Mouse (Mus musculus) limb, embryonic 14.5 days (tissue): ENCODE results near the gene Cldn9. TPM values are rescaled to one million over a fixed set of nuclear protein-coding genes. Genes with fewer than 3 reads are reported as not detected.
A peak's percentile ranks its signal among the peaks of the same experiment; 100 is the strongest.

Experiments
- ATAC-seq: fragments of 200-750 bp; cut with Nextera tagmentation; 2 replicates; pipeline ENCODE4 v1.8.0; 2017; ENCODE audit warnings: low read depth, moderate number of reproducible peaks, moderate TSS enrichment; ENCODE audit not compliant: low FRiP score
- DNase-seq: peaks from one replicate; pipeline ENCODE4 v3.0.0-alpha.2; 2015; ENCODE audit warnings: low spot score
- H3K27ac ChIP-seq: fragments of 300-500 bp; sonication (generic); replicated peaks from 2 replicates; pipeline ENCODE4 v1.5.1; 2014; ENCODE audit warnings: low read depth, mild to moderate bottlenecking, low read length, moderate library complexity, mixed read lengths
- H3K27me3 ChIP-seq: fragments of 300-500 bp; sonication (generic); 2 replicates; pipeline ENCODE4 v1.6.1; 2014; ENCODE audit warnings: low read length, mixed read lengths; ENCODE audit not compliant: control insufficient read depth, insufficient read depth
- H3K36me3 ChIP-seq: fragments of 300-500 bp; sonication (generic); 2 replicates; pipeline ENCODE4 v1.6.1; 2014; ENCODE audit warnings: mild to moderate bottlenecking, low read length, moderate library complexity, mixed read lengths; ENCODE audit not compliant: control insufficient read depth, insufficient read depth
- H3K4me1 ChIP-seq: fragments of 300-500 bp; sonication (generic); 2 replicates; pipeline ENCODE4 v1.6.1; 2014; ENCODE audit warnings: antibody characterized with exemption, low read length, mixed read lengths; ENCODE audit not compliant: control insufficient read depth, insufficient read depth
- H3K4me2 ChIP-seq: fragments of 300-500 bp; sonication (generic); replicated peaks from 2 replicates; pipeline ENCODE4 v1.6.1; 2014; ENCODE audit warnings: low read depth, mild to moderate bottlenecking, low read length, moderate library complexity; ENCODE audit not compliant: severe bottlenecking
- H3K4me3 ChIP-seq: fragments of 300-500 bp; sonication (generic); replicated peaks from 2 replicates; pipeline ENCODE4 v1.5.1; 2014; ENCODE audit warnings: low read length
- H3K9ac ChIP-seq: fragments of 300-500 bp; sonication (generic); 2 replicates; pipeline ENCODE4 v1.6.1; 2014; ENCODE audit warnings: mild to moderate bottlenecking, low read depth, low read length, moderate library complexity; ENCODE audit not compliant: severe bottlenecking
- H3K9me3 ChIP-seq: fragments of 300-500 bp; sonication (generic); 2 replicates; pipeline ENCODE4 v1.6.1; 2016; ENCODE audit warnings: low read length; ENCODE audit not compliant: control insufficient read depth
- POLR2A ChIP-seq: fragments of 200-500 bp; IDR thresholded peaks from 2 replicates; pipeline ENCODE4 v1.8.0; 2012; ENCODE audit warnings: inconsistent platforms, mild to moderate bottlenecking, moderate library complexity, borderline replicate concordance; ENCODE audit not compliant: insufficient read depth, insufficient read length; ENCODE audit errors: extremely low read depth
- WGBS: fragments of 180-500 bp; shearing (Covaris S2); extraction: QIAGEN DNeasy Blood & Tissue Kit; methylation state at CpG from one replicate; pipeline ENCODE4 v1.1.7; 2014; 5-methylcytosine and 5-hydroxymethylcytosine counted together
- polyA plus RNA-seq, 2 experiments: library from polyadenylated mRNA; depleted of rRNA in 1 of 2; stranded (reverse) in 1 of 2; unstranded in 1 of 2; fragments of >200 nt; fragmentation: Nextera tagmentation in 1 of 2; extraction: Ambion mirVana in 1 of 2; gene quantifications; 2 replicates each; pipeline versions ENCODE4 v1.2.1 to v1.2.3; 2012 to 2014

Gene Cldn9
- polyA plus RNA-seq, 2 experiments = 4.0 to 5.9 TPM

- no peak for TF ChIP-seq POLR2A
- ATAC-seq (no peak), DNase-seq (no peak)
- peaks cover 23% of the 10 kb centered on the region for H3K27me3 ChIP-seq
- no peak overlapping the region for H3K4me2 ChIP-seq
- no peak overlapping the region for H3K27ac ChIP-seq
- H3K4me1 ChIP-seq = peaks cover 7% of the 10 kb centered on the region; the same call in 1 of the 2 replicates
- WGBS = 6% methylated on average over 3 of the region's 3 CpGs
- no peak overlapping the region for H3K4me3 ChIP-seq
- H3K9ac ChIP-seq = no peak overlapping the region
- H3K36me3 ChIP-seq = no peaks in the 10 kb centered on the region
- H3K9me3 ChIP-seq = no peaks in the 10 kb centered on the region
These were observed 12.0 kb upstream of the Cldn9 start for GRCm38 (mm10) chr17:23695801-23696200.

GRCm38 (mm10) chr17:23694491-23694890 lies 10.7 kb upstream of the Cldn9 start:
- no peak overlapping the region for H3K4me2 ChIP-seq
- H3K27ac ChIP-seq = no peak overlapping the region
- H3K9ac ChIP-seq = no peak overlapping the region
- H3K27me3 ChIP-seq = peaks cover 12% of the 10 kb centered on the region
- no peaks in the 10 kb centered on the region for H3K9me3 ChIP-seq
- WGBS = 53% methylated on average over 1 of the region's 1 CpGs
- H3K4me1 ChIP-seq = peaks cover 7% of the 10 kb centered on the region; the same call in 1 of the 2 replicates
- no peak overlapping the region for H3K4me3 ChIP-seq
- DNase-seq = no peak
- no peaks in the 10 kb centered on the region for H3K36me3 ChIP-seq
- no peak for TF ChIP-seq POLR2A
- no peak for ATAC-seq

GRCm38 (mm10) chr17:23683226-23683625 lies 600 bp downstream of the Cldn9 start:
- WGBS = 17% methylated on average over 15 of the region's 15 CpGs
- DNase-seq = no peak

DNA sequence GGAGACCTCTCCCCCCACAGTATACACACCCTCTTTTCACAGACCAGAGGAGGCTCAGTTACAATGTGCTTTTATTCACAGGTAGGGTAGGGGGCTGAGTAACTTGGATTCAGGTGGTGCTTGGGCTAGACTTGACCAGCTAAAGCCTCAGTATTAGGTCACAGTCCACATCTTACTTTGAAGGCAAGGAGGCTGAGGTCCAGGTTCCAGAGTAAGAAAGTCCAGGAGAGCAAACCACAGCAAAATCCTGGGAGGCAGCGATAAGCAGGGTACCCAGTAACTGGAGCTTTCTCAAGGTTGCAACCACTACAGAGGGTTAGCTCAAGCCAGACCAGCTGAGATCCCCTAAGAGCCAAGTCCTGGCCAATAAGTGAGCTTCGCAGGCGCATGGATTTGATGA lies 1.3 kb downstream of the Cldn9 start:
- TF ChIP-seq POLR2A = no peak
- H3K27ac ChIP-seq = no peak overlapping the region
- H3K9ac ChIP-seq = no peak overlapping the region
- H3K4me3 ChIP-seq = no peak overlapping the region; the same call in 1 of the 2 replicates
- ATAC-seq (no peak), DNase-seq (no peak)
- WGBS = 62% methylated on average over 3 of the region's 3 CpGs
- no peaks in the 10 kb centered on the region for H3K9me3 ChIP-seq
- H3K27me3 ChIP-seq = peaks cover 44% of the 10 kb centered on the region
- peak overlapping the region; percentile 34 for H3K4me2 ChIP-seq
- no peaks in the 10 kb centered on the region for H3K36me3 ChIP-seq
- H3K4me1 ChIP-seq = peaks cover 31% of the 10 kb centered on the region

More at GRCm38 (mm10) chr17:23683226-23683625, 600 bp downstream of the Cldn9 start:
- peak overlapping the region; percentile 33 for H3K27ac ChIP-seq
- H3K36me3 ChIP-seq = no peaks in the 10 kb centered on the region
- peaks cover 28% of the 10 kb centered on the region for H3K4me1 ChIP-seq
- H3K27me3 ChIP-seq = peaks cover 44% of the 10 kb centered on the region
- ATAC-seq = no peak
- H3K9ac ChIP-seq = peak overlapping the region; percentile 40; the same call in 1 of the 2 replicates
- H3K4me3 ChIP-seq = peak overlapping the region; percentile 20
- no peak for TF ChIP-seq POLR2A
- H3K4me2 ChIP-seq = peak overlapping the region; percentile 34
- H3K9me3 ChIP-seq = no peaks in the 10 kb centered on the region

DNA sequence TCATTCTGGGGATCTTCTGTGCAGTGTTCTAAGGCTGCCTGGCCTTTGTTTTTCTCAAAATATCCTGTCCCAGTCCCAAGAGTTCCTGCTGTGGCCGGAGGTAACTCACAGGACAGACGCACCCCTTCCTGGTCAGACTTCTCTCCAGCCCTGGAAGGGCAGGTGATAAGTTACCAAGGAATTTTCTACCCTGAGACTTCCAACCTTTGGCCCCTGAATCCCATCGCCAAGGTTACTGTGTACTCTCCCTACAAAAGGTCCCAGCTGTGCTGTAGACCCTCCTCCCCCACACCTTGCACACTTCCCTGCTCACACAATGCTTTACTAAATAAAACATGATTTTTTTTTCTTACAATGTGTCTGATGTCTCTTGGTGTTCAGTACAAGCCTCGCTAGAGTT lies 1.7 kb downstream of the Cldn9 start:
- 62% methylated on average over 4 of the region's 4 CpGs for WGBS
- DNase-seq (no peak), ATAC-seq (no peak)
- Histone ChIP-seq H3K36me3 (no peaks in the 10 kb centered on the region), H3K27ac (no peak overlapping the region), H3K4me3 (no peak overlapping the region), H3K9me3 (no peaks in the 10 kb centered on the region), H3K9ac (no peak overlapping the region), H3K27me3 (peaks cover 44% of the 10 kb centered on the region), H3K4me1 (peaks cover 33% of the 10 kb centered on the region), H3K4me2 (no peak overlapping the region)
- no peak for TF ChIP-seq POLR2A

- no peak overlapping the region for H3K9ac ChIP-seq
- H3K9me3 ChIP-seq = no peaks in the 10 kb centered on the region
- H3K27ac ChIP-seq = no peak overlapping the region
- no peak overlapping the region for H3K4me3 ChIP-seq
- peaks cover 39% of the 10 kb centered on the region for H3K4me1 ChIP-seq
- peaks cover 50% of the 10 kb centered on the region for H3K27me3 ChIP-seq
- ATAC-seq (no peak), DNase-seq (no peak)
- H3K36me3 ChIP-seq = no peaks in the 10 kb centered on the region
- WGBS = 64% methylated on average over 10 of the region's 10 CpGs
- no peak for TF ChIP-seq POLR2A
- no peak overlapping the region for H3K4me2 ChIP-seq
These were observed 2.7 kb downstream of the Cldn9 start for GRCm38 (mm10) chr17:23681086-23681485.
